Mouse (Mus musculus): ENCODE data around the gene Sema4f.

DNA sequence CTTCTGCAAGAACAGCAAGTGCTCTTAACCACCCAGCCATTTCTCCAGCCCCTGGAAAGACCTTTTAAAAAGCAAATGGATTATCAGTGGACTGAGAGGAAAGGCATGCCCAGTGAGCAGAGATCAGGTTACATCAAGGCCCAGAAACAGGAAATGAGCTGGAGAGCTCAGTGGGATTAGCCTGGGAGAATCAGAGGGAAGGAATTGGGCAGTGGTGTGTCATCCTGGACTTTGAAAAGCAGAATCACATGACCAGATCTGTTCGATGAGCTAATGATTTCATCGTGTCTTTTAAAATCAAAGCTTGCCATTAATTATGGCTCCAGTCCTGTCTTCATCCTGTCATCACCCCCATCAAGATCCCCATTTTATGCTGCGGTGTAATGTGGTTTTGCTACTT lies 77.5 kb downstream of the Sema4f start:
- TF ChIP-seq CTCF (IDR thresholded peaks at IDR 0.05; ENCODE audit: low read depth) (no peak), EP300 (IDR thresholded peaks at IDR 0.05; ENCODE audit: low read depth) (no peak)
